ENCODE assay signal across 12 mouse cellular contexts in the genomic region with DNA sequence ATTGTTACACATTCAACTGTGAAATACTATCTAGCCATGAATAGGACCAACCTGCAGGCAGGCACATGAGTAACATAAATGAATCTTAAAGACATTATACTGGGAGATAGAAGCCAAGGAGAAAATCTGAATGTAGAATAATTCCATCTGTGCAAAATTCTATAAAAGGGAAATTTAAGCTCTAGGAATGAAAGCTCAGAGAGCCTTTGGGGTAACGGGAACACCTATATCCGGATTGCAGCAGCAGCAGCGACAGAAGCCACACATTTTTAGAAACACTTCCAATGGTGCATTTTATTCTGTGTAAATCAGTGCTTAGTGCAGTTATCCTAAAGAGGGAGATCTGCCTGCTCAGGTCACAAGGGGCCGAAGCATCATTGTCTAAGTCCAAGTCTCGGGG.
"Had no signal": no experiment of that assay in that cellular context is flagged by ENCODE, and none has a peak within 500 bp of the region (broad histone marks: within the 10 kb centered on the region; RNA-seq: fewer than 3 reads in every experiment).

No protein-coding gene starts in this region.

- H3K9ac ChIP-seq: limb, embryonic 13.5 days; liver, embryonic 14.5 days; midbrain, embryonic 12.5 days; stomach, embryonic 15.5 days had no signal

- H3K4me2 ChIP-seq: limb, embryonic 13.5 days; midbrain, embryonic 12.5 days; stomach, embryonic 15.5 days had no signal

- H3K27me3 ChIP-seq: limb, embryonic 13.5 days; midbrain, embryonic 12.5 days; stomach, embryonic 15.5 days had no signal

- H3K36me3 ChIP-seq: limb, embryonic 13.5 days; midbrain, embryonic 12.5 days; stomach, embryonic 15.5 days had no signal

- H3K9me3 ChIP-seq: limb, embryonic 13.5 days; midbrain, embryonic 12.5 days; stomach, embryonic 15.5 days had no signal

- H3K27ac ChIP-seq: kidney, postnatal 0 days; limb, embryonic 13.5 days; liver, embryonic 14.5 days; midbrain, embryonic 12.5 days; stomach, embryonic 15.5 days had no signal

- DNase-seq: kidney, adult 11 months; kidney, adult 9 months; kidney, postnatal 36 days; layer of hippocampus, adult 9-11 months; layer of hippocampus, postnatal 36 days; lung, adult 18-20 months; thymus, postnatal 36 days had no signal

- H3K4me3 ChIP-seq: limb, embryonic 13.5 days; midbrain, embryonic 12.5 days; stomach, embryonic 15.5 days had no signal

- H3K4me1 ChIP-seq: limb, embryonic 13.5 days; stomach, embryonic 15.5 days had no signal
